8 mouse cellular contexts compared by ENCODE assay signal in genomic region chr17:70873778-70874124, GRCm38 (mm10). TPM values are rescaled to one million over a fixed set of nuclear protein-coding genes. Genes with fewer than 3 reads are reported as not detected.
DNase-seq lines count a peak whose midpoint lies in the region; ATAC-seq and TF ChIP-seq lines count a peak whose summit lies in the region.

No protein-coding gene starts in this region.

- 0 out of 2 replicates have a peak, but pooled peaks have one; percentile 17 for ATAC-seq in limb, embryonic 14.5 days (ENCODE audit: low FRiP score, low read depth)
- ATAC-seq in stomach, postnatal 0 days (ENCODE audit: low FRiP score, low TSS enrichment): no peak

- intact Hi-C loops in left cerebral cortex, postnatal 36 days (cut with DNase I): no loop called here

- H3K4me2 ChIP-seq in limb, embryonic 14.5 days (replicated peaks; ENCODE audit: low read depth, low read length, severe bottlenecking): peak overlapping the region; percentile 39
- peak overlapping the region; percentile 47 for H3K4me2 ChIP-seq in stomach, postnatal 0 days (replicated peaks; ENCODE audit: low read depth)

- no peak for TF ChIP-seq POLR2A in limb, embryonic 14.5 days (IDR thresholded peaks at IDR 0.05; ENCODE audit: borderline replicate concordance, extremely low read depth, insufficient read depth, insufficient read length)

- peaks cover 34% of the 10 kb centered on the region for H3K4me1 ChIP-seq in forebrain, embryonic 10.5 days
- H3K4me1 ChIP-seq in limb, embryonic 14.5 days (ENCODE audit: control insufficient read depth, insufficient read depth, low read length): 0 out of 2 replicates have a peak, but pooled peaks cover 7% of the 10 kb centered on the region
- H3K4me1 ChIP-seq in stomach, postnatal 0 days (replicated peaks; ENCODE audit: control insufficient read depth, insufficient read depth): no peaks in the 10 kb centered on the region

- TF ChIP-seq EP300 in stomach, postnatal 0 days (optimal IDR thresholded peaks at IDR 0.05): no peak

- H3K27ac ChIP-seq in forebrain, embryonic 10.5 days: peak overlapping the region; percentile 90
- H3K27ac ChIP-seq in limb, embryonic 14.5 days (replicated peaks; ENCODE audit: low read depth, low read length): no peak overlapping the region
- H3K27ac ChIP-seq in stomach, postnatal 0 days (replicated peaks): no peak overlapping the region

- no peaks in the 10 kb centered on the region for H3K9me3 ChIP-seq in forebrain, embryonic 10.5 days
- H3K9me3 ChIP-seq in limb, embryonic 14.5 days (ENCODE audit: control insufficient read depth, low read length): no peaks in the 10 kb centered on the region
- no peaks in the 10 kb centered on the region for H3K9me3 ChIP-seq in stomach, postnatal 0 days (ENCODE audit: control insufficient read depth, low read length)

- H3K9ac ChIP-seq in limb, embryonic 14.5 days (ENCODE audit: low read depth, low read length, severe bottlenecking): no peak overlapping the region
- no peak overlapping the region for H3K9ac ChIP-seq in stomach, postnatal 0 days (ENCODE audit: low read length)

- WGBS in forebrain, embryonic 10.5 days: 39% methylated on average over 7 of the region's 7 CpGs
- WGBS in limb, embryonic 14.5 days: 46% methylated on average over 7 of the region's 7 CpGs
- 48% methylated on average over 7 of the region's 7 CpGs for WGBS in stomach, postnatal 0 days

- DNase-seq in retina, postnatal 1 day: peak; percentile 69
- no peak for DNase-seq in retina, embryonic 14.5 days (ENCODE audit: low spot score)
- DNase-seq in forebrain, embryonic 10.5 days (ENCODE audit: extremely low spot score, low spot score): peak; percentile 45
- no peak for DNase-seq in limb, embryonic 14.5 days (ENCODE audit: low spot score)
- no peak for DNase-seq in stomach, postnatal 0 days (ENCODE audit: low spot score)
- DNase-seq in cerebellum, adult 18-20 months: no peak
- no peak for DNase-seq in lung, postnatal 25 days (ENCODE audit: low spot score)
- no peak for DNase-seq in left cerebral cortex, postnatal 36 days (ENCODE audit: low spot score in 2 of 2)

- peak overlapping the region; percentile 45 for H3K4me3 ChIP-seq in forebrain, embryonic 10.5 days
- H3K4me3 ChIP-seq in limb, embryonic 14.5 days (replicated peaks; ENCODE audit: low read length): 0 out of 2 replicates have a peak overlapping the region, but pooled peaks have one; percentile 4
- peak overlapping the region; percentile 14 for H3K4me3 ChIP-seq in stomach, postnatal 0 days (ENCODE audit: low read depth, low read length)

- no peak for TF ChIP-seq CTCF in stomach, postnatal 0 days (IDR thresholded peaks at IDR 0.05; ENCODE audit: low read depth)

- no peaks in the 10 kb centered on the region for H3K27me3 ChIP-seq in forebrain, embryonic 10.5 days (ENCODE audit: poor library complexity, severe bottlenecking)
- no peaks in the 10 kb centered on the region for H3K27me3 ChIP-seq in limb, embryonic 14.5 days (ENCODE audit: control insufficient read depth, insufficient read depth, low read length)
- no peaks in the 10 kb centered on the region for H3K27me3 ChIP-seq in stomach, postnatal 0 days (ENCODE audit: control insufficient read depth, insufficient read depth, low read length)

- H3K36me3 ChIP-seq in forebrain, embryonic 10.5 days (replicated peaks): no peaks in the 10 kb centered on the region
- no peaks in the 10 kb centered on the region for H3K36me3 ChIP-seq in limb, embryonic 14.5 days (ENCODE audit: control insufficient read depth, insufficient read depth, low read length)
- H3K36me3 ChIP-seq in stomach, postnatal 0 days (ENCODE audit: control insufficient read depth, insufficient read depth, low read length): no peaks in the 10 kb centered on the region

RNA-seq across cellular contexts. Expression of gene Tgif1, which starts 20.4 kb away (rescaled TPM):
- polyA plus RNA-seq in forebrain, embryonic 10.5 days (2016; fragmentation: Nextera tagmentation; extraction: Ambion mirVana): 80.2 and 89.6 TPM in 2 replicates
- polyA plus RNA-seq in limb, embryonic 14.5 days (2012; rRNA removed): 64.8 and 76.2 TPM in 2 replicates
- 52.7 and 64.6 TPM in 2 replicates for polyA plus RNA-seq in limb, embryonic 14.5 days (2014; fragmentation: Nextera tagmentation; extraction: Ambion mirVana)
- polyA plus RNA-seq in stomach, postnatal 0 days (2015; fragmentation: Nextera tagmentation; extraction: Ambion mirVana): 34.7 and 35.6 TPM in 2 replicates
- 1 to 10 TPM in 1 of 2 experiments, under 1 TPM in 1; 0.99 to 1.2 TPM for total RNA-seq in left cerebral cortex, postnatal 36 days (2021)

Comparison
In these comparisons a context has a peak if more than half of its experiments do, and no peak if none do; other contexts are left out.
1. DNase-seq: peak in retina, postnatal 1 day (single experiment) and forebrain, embryonic 10.5 days (single experiment); none in retina, embryonic 14.5 days (single experiment), limb, embryonic 14.5 days (single experiment), stomach, postnatal 0 days (single experiment), cerebellum, adult 18-20 months (0 of 2), lung, postnatal 25 days (single experiment) and left cerebral cortex, postnatal 36 days (0 of 2).
2. Peak in every context shown above with its lines, with median percentiles within 50 percentile points of each other: H3K4me3 ChIP-seq.